Mouse (Mus musculus): ENCODE data around the gene Josd1.

- TF ChIP-seq POLR2A (IDR thresholded peaks at IDR 0.05; ENCODE audit: low read depth, low read length): peak; percentile 80
- TF ChIP-seq CTCF (IDR thresholded peaks at IDR 0.05; ENCODE audit: extremely low read depth, insufficient read length, insufficient replicate concordance, low read depth, low read length): no peak
Observed at GRCm38 (mm10) chr15:79687646-79688267, at the start of gene Josd1.

Data from small intestine, adult 2 months (tissue).